In genomic region chr4:32008095-32008494, GRCm38 (mm10) we compare ENCODE assay signal across 35 mouse cellular contexts.
"Had no signal": no experiment of that assay in that cellular context is flagged by ENCODE, and none has a peak within 500 bp of the region (broad histone marks: within the 10 kb centered on the region; RNA-seq: fewer than 3 reads in every experiment).

No protein-coding gene starts in this region.

- H3K4me1 ChIP-seq: heart, embryonic 10.5 days; hindbrain, embryonic 10.5 days; hindbrain, embryonic 12.5 days; hindbrain, embryonic 13.5 days; hindbrain, embryonic 15.5 days; intestine, embryonic 15.5 days; kidney, embryonic 15.5 days had no signal

- H3K9ac ChIP-seq: heart, embryonic 12.5 days; heart, embryonic 13.5 days; heart, embryonic 15.5 days; hindbrain, embryonic 12.5 days; hindbrain, embryonic 13.5 days; hindbrain, embryonic 14.5 days; hindbrain, embryonic 15.5 days; intestine, embryonic 15.5 days; kidney, embryonic 15.5 days had no signal

- H3K4me3 ChIP-seq: heart, embryonic 10.5 days; heart, embryonic 12.5 days; heart, embryonic 13.5 days; heart, embryonic 15.5 days; hindbrain, embryonic 10.5 days; hindbrain, embryonic 12.5 days; hindbrain, embryonic 13.5 days; hindbrain, embryonic 15.5 days; intestine, embryonic 15.5 days; kidney, embryonic 15.5 days; layer of hippocampus, adult 2 months had no signal

- DNase-seq: heart, postnatal 10 days; heart, postnatal 14 days; heart, postnatal 36 days; heart, postnatal 4 days; kidney, adult 11 months; kidney, adult 18-20 months; kidney, adult 2 months; kidney, adult 8-10 months; kidney, adult 9 months; kidney, postnatal 10 days; kidney, postnatal 14 days; kidney, postnatal 25 days; kidney, postnatal 36 days; kidney, postnatal 4 days; layer of hippocampus, adult 9-11 months; layer of hippocampus, postnatal 36 days had no signal

- H3K4me2 ChIP-seq: heart, embryonic 11.5 days; heart, embryonic 12.5 days; heart, embryonic 13.5 days; heart, embryonic 15.5 days; hindbrain, embryonic 12.5 days; hindbrain, embryonic 13.5 days; hindbrain, embryonic 14.5 days; hindbrain, embryonic 15.5 days; intestine, embryonic 15.5 days; kidney, embryonic 15.5 days had no signal

- H3K27ac ChIP-seq: heart, embryonic 10.5 days; heart, embryonic 13.5 days; heart, embryonic 15.5 days; hindbrain, embryonic 10.5 days; hindbrain, embryonic 12.5 days; hindbrain, embryonic 13.5 days; hindbrain, embryonic 14.5 days; hindbrain, embryonic 15.5 days; hindbrain, postnatal 0 days; intestine, embryonic 15.5 days; kidney, embryonic 15.5 days; kidney, postnatal 0 days; layer of hippocampus, adult 2 months had no signal

- H3K27me3 ChIP-seq: heart, embryonic 12.5 days; heart, embryonic 13.5 days; heart, embryonic 15.5 days; hindbrain, embryonic 12.5 days; hindbrain, embryonic 13.5 days; hindbrain, embryonic 15.5 days; intestine, embryonic 15.5 days; kidney, embryonic 15.5 days had no signal

- H3K9me3 ChIP-seq: heart, embryonic 10.5 days; heart, embryonic 12.5 days; heart, embryonic 13.5 days; heart, embryonic 15.5 days; hindbrain, embryonic 10.5 days; hindbrain, embryonic 12.5 days; hindbrain, embryonic 13.5 days; hindbrain, embryonic 15.5 days; intestine, embryonic 15.5 days; kidney, embryonic 15.5 days had no signal

- ATAC-seq: hindbrain, embryonic 16.5 days; hindbrain, postnatal 0 days; inflammation-experienced regulatory T-cells, adult 6 months; intestine, embryonic 15.5 days; intestine, embryonic 16.5 days; intestine, postnatal 0 days had no signal
